Mouse (Mus musculus) MEL (cell line): ENCODE results near the gene Erg. TPM values are rescaled to one million over a fixed set of nuclear protein-coding genes. Genes with fewer than 3 reads are reported as not detected.

ENCODE experiments used
- DNase-seq: peaks from one replicate; pipeline ENCODE4 v3.0.0; 2011; ENCODE audit warnings: low read depth, low spot score
- H3K27ac ChIP-seq: 2 replicates; pipeline ENCODE4 v1.5.1; 2012; ENCODE audit warnings: low read depth, mild to moderate bottlenecking, control low read depth, low read length, moderate library complexity; ENCODE audit not compliant: control insufficient read depth
- H3K27me3 ChIP-seq, 2 experiments: fragments of 150-350 bp in 1 of 2; sonication (generic) in 1 of 2; 2 replicates each; pipeline ENCODE4 v1.6.1; 2012; ENCODE audit warnings: low read length in 2 of 2, mild to moderate bottlenecking in 2 of 2, improper control_type of control experiment in 1 of 2, moderate library complexity in 1 of 2; ENCODE audit not compliant: insufficient read depth in 2 of 2, control insufficient read depth in 1 of 2
- H3K36me3 ChIP-seq, 2 experiments: 2 replicates each; pipeline ENCODE4 v1.6.1; 2012 to 2014; ENCODE audit warnings: low read length in 2 of 2, improper control_type of control experiment in 1 of 2, inconsistent platforms in 1 of 2, mild to moderate bottlenecking in 1 of 2; ENCODE audit not compliant: insufficient read depth in 2 of 2, control insufficient read depth in 1 of 2
- H3K4me1 ChIP-seq, 2 experiments: fragments of 150-350 bp in 1 of 2; sonication (generic) in 1 of 2; 2 replicates each; pipeline ENCODE4 v1.6.1; 2012; ENCODE audit warnings: low read length in 2 of 2, improper control_type of control experiment in 1 of 2, mild to moderate bottlenecking in 1 of 2; ENCODE audit not compliant: insufficient read depth in 2 of 2, control insufficient read depth in 1 of 2
- H3K4me3 ChIP-seq, 2 experiments: fragments of 150-350 bp in 1 of 2; sonication (generic) in 1 of 2; 2 replicates each; pipeline ENCODE4 v1.5.1; 2012; ENCODE audit warnings: low read depth in 2 of 2, low read length in 2 of 2, mild to moderate bottlenecking in 2 of 2, moderate library complexity in 2 of 2, control low read depth in 1 of 2, improper control_type of control experiment in 1 of 2; ENCODE audit not compliant: control insufficient read depth in 1 of 2, insufficient read depth in 1 of 2
- H3K79me2 ChIP-seq: 2 replicates; pipeline ENCODE4 v1.6.1; 2012; ENCODE audit warnings: mild to moderate bottlenecking, low read length, moderate library complexity; ENCODE audit not compliant: control insufficient read depth, poor library complexity, insufficient read depth
- H3K9ac ChIP-seq: 2 replicates; pipeline ENCODE4 v1.6.1; 2012; ENCODE audit warnings: low read depth, mild to moderate bottlenecking, control low read depth, low read length, moderate library complexity; ENCODE audit not compliant: control insufficient read depth, poor library complexity, severe bottlenecking
- H3K9me3 ChIP-seq: fragments of 150-350 bp; sonication (generic); replicated peaks from 2 replicates; pipeline ENCODE4 v1.6.1; 2012; ENCODE audit warnings: mild to moderate bottlenecking, low read length, improper control_type of control experiment, moderate library complexity; ENCODE audit not compliant: insufficient read depth
- BHLHE40 ChIP-seq: IDR thresholded peaks from 2 replicates; pipeline ENCODE4 v1.6.1; 2012; ENCODE audit warnings: low read depth, mild to moderate bottlenecking, inconsistent platforms, low read length, improper control_type of control experiment, borderline replicate concordance
- CHD1 ChIP-seq: IDR thresholded peaks from 2 replicates; pipeline ENCODE4 v1.6.1; 2012; ENCODE audit warnings: low read depth, mild to moderate bottlenecking, inconsistent platforms, low read length, improper control_type of control experiment
- CHD2 ChIP-seq: IDR thresholded peaks from 2 replicates; pipeline ENCODE4 v1.6.1; 2011; ENCODE audit warnings: low read length, improper control_type of control experiment
- CTCF ChIP-seq, 3 experiments: IDR thresholded peaks in 2 of 3; conservative IDR thresholded peaks in 1 of 3; 2 replicates each; pipeline ENCODE4 v1.5.1; 2011 to 2012; ENCODE audit warnings: low read length in 3 of 3, low read depth in 2 of 3, mild to moderate bottlenecking in 2 of 3, improper control_type of control experiment in 1 of 3, inconsistent platforms in 1 of 3, mixed read lengths in 1 of 3, moderate library complexity in 1 of 3; ENCODE audit not compliant: control insufficient read depth in 1 of 3, insufficient read depth in 1 of 3, poor library complexity in 1 of 3, severe bottlenecking in 1 of 3
- E2F4 ChIP-seq: IDR thresholded peaks from 2 replicates; pipeline ENCODE4 v1.6.1; 2011; ENCODE audit warnings: low read depth, low read length, improper control_type of control experiment, borderline replicate concordance
- ELF1 ChIP-seq: IDR thresholded peaks from 2 replicates; pipeline ENCODE4 v1.6.1; 2014; ENCODE audit warnings: low read depth, mild to moderate bottlenecking, inconsistent platforms, low read length, improper control_type of control experiment, moderate library complexity
- EP300 ChIP-seq, 2 experiments: IDR thresholded peaks; 2 replicates each; pipeline ENCODE4 v1.6.1; 2011; ENCODE audit warnings: improper control_type of control experiment in 2 of 2, low read length in 2 of 2, low read depth in 1 of 2, mild to moderate bottlenecking in 1 of 2
- ETS1 ChIP-seq: IDR thresholded peaks from 2 replicates; pipeline ENCODE4 v1.6.1; 2012; ENCODE audit warnings: low read depth, mild to moderate bottlenecking, inconsistent platforms, low read length, improper control_type of control experiment, moderate library complexity
- HCFC1 ChIP-seq: IDR thresholded peaks from 2 replicates; pipeline ENCODE4 v1.6.1; 2012; ENCODE audit warnings: low read depth, mild to moderate bottlenecking, inconsistent platforms, low read length, improper control_type of control experiment, moderate library complexity
- JUND ChIP-seq: IDR thresholded peaks from 2 replicates; pipeline ENCODE4 v1.6.1; 2011; ENCODE audit warnings: low read depth, mild to moderate bottlenecking, improper control_type of control experiment, low read length
- KAT2A ChIP-seq: conservative IDR thresholded peaks from 2 replicates; pipeline ENCODE4 v1.6.1; 2012; ENCODE audit warnings: low read depth, low read length, improper control_type of control experiment, inconsistent platforms
- MAFK ChIP-seq: IDR thresholded peaks from 2 replicates; pipeline ENCODE4 v1.6.1; 2011; ENCODE audit warnings: low read depth, mild to moderate bottlenecking, low read length, improper control_type of control experiment, borderline replicate concordance
- MAZ ChIP-seq: IDR thresholded peaks from 2 replicates; pipeline ENCODE4 v1.6.1; 2012; ENCODE audit warnings: low read depth, mild to moderate bottlenecking, inconsistent platforms, low read length, improper control_type of control experiment
- MXI1 ChIP-seq: IDR thresholded peaks from 2 replicates; pipeline ENCODE4 v1.6.1; 2011; ENCODE audit warnings: mild to moderate bottlenecking, low read depth, low read length, improper control_type of control experiment
- MYB ChIP-seq: IDR thresholded peaks from 2 replicates; pipeline ENCODE4 v1.6.1; 2011; ENCODE audit warnings: mild to moderate bottlenecking, low read depth, low read length, improper control_type of control experiment
- MYC ChIP-seq: IDR thresholded peaks from 2 replicates; pipeline ENCODE4 v1.6.1; 2011; ENCODE audit warnings: low read depth, mild to moderate bottlenecking, low read length, improper control_type of control experiment, moderate library complexity
- NELFE ChIP-seq: IDR thresholded peaks from 2 replicates; pipeline ENCODE4 v1.6.1; 2011; ENCODE audit warnings: low read depth, low read length, improper control_type of control experiment
- NRF1 ChIP-seq: IDR thresholded peaks from 2 replicates; pipeline ENCODE4 v1.6.1; 2014; ENCODE audit warnings: low read depth, mild to moderate bottlenecking, inconsistent platforms, low read length, improper control_type of control experiment, moderate library complexity; ENCODE audit not compliant: poor library complexity, insufficient read depth, severe bottlenecking
- POLR2AphosphoS2 ChIP-seq: IDR thresholded peaks from 2 replicates; pipeline ENCODE4 v1.6.1; 2011; ENCODE audit warnings: low read length, improper control_type of control experiment
- POLR2AphosphoS5 ChIP-seq: IDR thresholded peaks from 2 replicates; pipeline ENCODE4 v1.6.1; 2012; ENCODE audit warnings: low read depth, borderline replicate concordance, mild to moderate bottlenecking, inconsistent platforms, low read length, moderate library complexity, mixed read lengths
- RAD21 ChIP-seq: IDR thresholded peaks from 2 replicates; pipeline ENCODE4 v1.6.1; 2011; ENCODE audit warnings: mild to moderate bottlenecking, low read depth, low read length, improper control_type of control experiment
- SMC3 ChIP-seq: IDR thresholded peaks from 2 replicates; pipeline ENCODE4 v1.6.1; 2011; ENCODE audit warnings: low read depth, low read length, improper control_type of control experiment
- TAL1 ChIP-seq: IDR thresholded peaks from 2 replicates; pipeline ENCODE4 v1.6.1; 2012; ENCODE audit warnings: mild to moderate bottlenecking, inconsistent platforms, low read length, moderate library complexity, mixed read lengths
- TBP ChIP-seq: IDR thresholded peaks from 2 replicates; pipeline ENCODE4 v1.8.0; 2011; ENCODE audit warnings: low read depth, low read length, improper control_type of control experiment
- UBTF ChIP-seq: IDR thresholded peaks from 2 replicates; pipeline ENCODE4 v1.6.1; 2012; ENCODE audit warnings: low read depth, mild to moderate bottlenecking, inconsistent platforms, low read length, improper control_type of control experiment, moderate library complexity, borderline replicate concordance; ENCODE audit not compliant: insufficient read depth
- USF1 ChIP-seq: IDR thresholded peaks from 2 replicates; pipeline ENCODE4 v1.6.1; 2014; ENCODE audit warnings: low read depth, mild to moderate bottlenecking, inconsistent platforms, low read length, improper control_type of control experiment, moderate library complexity
- USF2 ChIP-seq, 2 experiments: IDR thresholded peaks; 2 replicates each; pipeline ENCODE4 v1.6.1; 2011 to 2012; ENCODE audit warnings: improper control_type of control experiment in 2 of 2, low read length in 2 of 2, borderline replicate concordance in 1 of 2, inconsistent platforms in 1 of 2, low read depth in 1 of 2, mild to moderate bottlenecking in 1 of 2; ENCODE audit not compliant: insufficient read depth in 1 of 2
- ZKSCAN1 ChIP-seq: IDR thresholded peaks from 2 replicates; pipeline ENCODE4 v1.6.1; 2012; ENCODE audit warnings: low read depth, mild to moderate bottlenecking, inconsistent platforms, low read length, improper control_type of control experiment, moderate library complexity
- ZMIZ1 ChIP-seq: IDR thresholded peaks from 2 replicates; pipeline ENCODE4 v1.6.1; 2012; ENCODE audit warnings: low read depth, mild to moderate bottlenecking, inconsistent platforms, low read length, improper control_type of control experiment, moderate library complexity
- ZNF384 ChIP-seq: IDR thresholded peaks from 2 replicates; pipeline ENCODE4 v1.6.1; 2012; ENCODE audit warnings: low read depth, mild to moderate bottlenecking, inconsistent platforms, low read length, improper control_type of control experiment
- polyA plus RNA-seq, 2 experiments: library from polyadenylated mRNA; stranded (reverse) in 1 of 2; unstranded in 1 of 2; fragments of >175 nt in 1 of 2; fragments of >200 nt in 1 of 2; gene quantifications; 2 replicates each; pipeline versions ENCODE4 v1.2.1 to v1.2.4; 2012; ENCODE audit warnings: low replicate concordance in 2 of 2, low read depth in 1 of 2; ENCODE audit not compliant: insufficient read length in 2 of 2, insufficient read depth in 1 of 2, missing spikeins in 1 of 2
- total RNA-seq: library from RNA; depleted of rRNA; stranded (reverse); fragments of 300-350 nt; gene quantifications from 2 replicates; pipeline ENCODE4 v1.2.3, GENCODE M21; 2012

The Erg gene
- total and polyA plus RNA-seq, 3 experiments = 0.11 to 0.27 TPM; not detected in 1

DNA sequence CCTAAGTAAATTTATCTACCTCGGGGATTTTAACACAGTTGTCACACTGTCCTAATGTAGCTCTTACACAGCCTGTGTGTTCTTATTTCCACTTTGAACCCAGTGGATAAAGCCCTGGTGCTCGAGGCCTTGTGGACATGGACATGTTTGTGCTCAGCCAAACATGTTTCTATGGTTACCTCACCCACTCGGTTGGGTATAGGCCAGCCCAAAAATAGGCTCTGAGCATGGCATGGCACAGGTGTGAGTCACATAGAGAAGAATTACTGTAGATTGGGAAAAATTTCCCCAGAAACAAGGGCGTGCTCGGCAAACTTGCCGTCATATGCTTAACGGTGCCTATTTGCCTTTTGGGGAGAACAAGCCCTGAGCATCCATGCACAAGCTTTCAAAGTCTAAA lies 146.1 kb downstream of the Erg start:
- peak; percentile 42 for DNase-seq
- no peaks in the 10 kb centered on the region for H3K27me3 ChIP-seq
- peak overlapping the region; percentile 95 for H3K27ac ChIP-seq
- H3K79me2 ChIP-seq = no peaks in the 10 kb centered on the region; the same call in 1 of the 2 replicates
- 0 out of 4 replicates have a peak overlapping the region, but pooled peaks of 1 of the 2 experiments have one; percentile 13 for H3K4me3 ChIP-seq
- H3K9me3 ChIP-seq = no peaks in the 10 kb centered on the region
- peaks cover 38 to 63% of the 10 kb centered on the region in 2 experiments for H3K4me1 ChIP-seq
- H3K9ac ChIP-seq = peak overlapping the region; percentile 22; the same call in 1 of the 2 replicates
- peaks cover 0 to 59% of the 10 kb centered on the region in 2 experiments; a peak in 2 of 4 replicates for H3K36me3 ChIP-seq
- TF ChIP-seq RAD21 (no peak), USF1 (0 out of 2 replicates have a peak, but pooled peaks have one; percentile 5), CHD1 (0 out of 2 replicates have a peak, but pooled peaks have one; percentile 22)

DNA sequence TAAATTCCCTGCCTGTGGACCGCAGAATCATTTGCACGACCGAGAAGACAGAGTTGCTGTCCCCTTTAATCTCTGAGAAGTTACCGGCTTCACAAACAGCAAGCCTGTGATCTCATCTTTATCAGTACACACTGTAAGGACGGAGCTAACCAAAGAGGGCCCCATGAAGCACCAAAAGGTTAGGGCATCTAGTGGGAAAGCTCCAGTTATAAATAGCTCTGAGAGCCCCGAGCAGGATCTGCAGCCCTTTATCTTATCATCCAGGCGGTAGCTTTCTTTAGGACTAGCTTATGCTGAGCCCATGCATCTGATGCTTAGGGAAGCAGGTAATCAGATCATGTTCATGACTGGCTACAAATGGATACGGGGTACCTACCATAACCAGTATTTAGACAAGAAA lies 146.6 kb downstream of the Erg start:
- DNase-seq = peak; percentile 91
- Histone ChIP-seq H3K9ac (peak overlapping the region; percentile 60), H3K27ac (peak overlapping the region; percentile 95)
- TF ChIP-seq TBP = no peak
- TF ChIP-seq MAFK = peak; percentile 73; the same call in 1 of the 2 replicates
- no peak for TF ChIP-seq SMC3
- TF ChIP-seq NRF1 = no peak
- TF ChIP-seq NELFE = no peak
- TF ChIP-seq ZKSCAN1 = no peak
- no peak for TF ChIP-seq ELF1
- no peak for TF ChIP-seq RAD21
- peak; percentile 99 for TF ChIP-seq ETS1
- no peak for TF ChIP-seq MXI1
- TF ChIP-seq UBTF = no peak
- TF ChIP-seq E2F4 = no peak
- TF ChIP-seq MYC = no peak
- no peak for TF ChIP-seq ZMIZ1
- no peak for TF ChIP-seq KAT2A
- no peak for TF ChIP-seq USF2 (IDR thresholded peaks at IDR 0.05; ENCODE audit: borderline replicate concordance in 1 of 2, insufficient read depth in 1 of 2, low read depth in 1 of 2, low read length in 2 of 2)
- TF ChIP-seq HCFC1 = 0 out of 2 replicates have a peak, but pooled peaks have one; percentile 32
- TF ChIP-seq ZNF384 = no peak
- peak; percentile 89 for TF ChIP-seq MYB
- peak; percentile 91 for TF ChIP-seq TAL1
- TF ChIP-seq JUND = no peak
- no peak for TF ChIP-seq CHD1
- peak; percentile 95 to 98 for TF ChIP-seq EP300 (IDR thresholded peaks at IDR 0.05; ENCODE audit: low read depth in 1 of 2, low read length in 2 of 2)
- no peak for TF ChIP-seq POLR2AphosphoS5
- TF ChIP-seq BHLHE40 = peak; percentile 70
- no peak for TF ChIP-seq CTCF (IDR thresholded peaks at IDR 0.05 in 2 of 3, conservative IDR thresholded peaks at IDR 0.05 in 1 of 3; ENCODE audit: control insufficient read depth in 1 of 3, insufficient read depth in 1 of 3, low read depth in 2 of 3, low read length in 3 of 3, poor library complexity in 1 of 3, severe bottlenecking in 1 of 3)
- no peak for TF ChIP-seq POLR2AphosphoS2
- no peak for TF ChIP-seq USF1
- no peak for TF ChIP-seq CHD2
- no peak for TF ChIP-seq MAZ

More for the DNA sequence above, 146.6 kb downstream of the Erg start:
- Histone ChIP-seq H3K4me1 (peaks cover 41 to 65% of the 10 kb centered on the region in 2 experiments), H3K4me3 (peak overlapping the region; percentile 14 to 34; a peak in 3 of 4 replicates), H3K79me2 (no peaks in the 10 kb centered on the region; the same call in 1 of the 2 replicates), H3K27me3 (no peaks in the 10 kb centered on the region), H3K36me3 (peaks cover 0 to 63% of the 10 kb centered on the region in 2 experiments; a peak in 2 of 4 replicates), H3K9me3 (no peaks in the 10 kb centered on the region)
